Mouse (Mus musculus) MEL (cell line): ENCODE measurements around the gene Syt16. TPM values are rescaled to one million over a fixed set of nuclear protein-coding genes. Genes with fewer than 3 reads are reported as not detected.

ENCODE experiments used
- DNase-seq: peaks from one replicate; pipeline ENCODE4 v3.0.0; 2011; ENCODE audit warnings: low read depth, low spot score
- H3K27ac ChIP-seq: 2 replicates; pipeline ENCODE4 v1.5.1; 2012; ENCODE audit warnings: low read depth, mild to moderate bottlenecking, control low read depth, low read length, moderate library complexity; ENCODE audit not compliant: control insufficient read depth
- H3K27me3 ChIP-seq, 2 experiments: fragments of 150-350 bp in 1 of 2; sonication (generic) in 1 of 2; 2 replicates each; pipeline ENCODE4 v1.6.1; 2012; ENCODE audit warnings: low read length in 2 of 2, mild to moderate bottlenecking in 2 of 2, improper control_type of control experiment in 1 of 2, moderate library complexity in 1 of 2; ENCODE audit not compliant: insufficient read depth in 2 of 2, control insufficient read depth in 1 of 2
- H3K36me3 ChIP-seq, 2 experiments: 2 replicates each; pipeline ENCODE4 v1.6.1; 2012 to 2014; ENCODE audit warnings: low read length in 2 of 2, improper control_type of control experiment in 1 of 2, inconsistent platforms in 1 of 2, mild to moderate bottlenecking in 1 of 2; ENCODE audit not compliant: insufficient read depth in 2 of 2, control insufficient read depth in 1 of 2
- H3K4me1 ChIP-seq, 2 experiments: fragments of 150-350 bp in 1 of 2; sonication (generic) in 1 of 2; 2 replicates each; pipeline ENCODE4 v1.6.1; 2012; ENCODE audit warnings: low read length in 2 of 2, improper control_type of control experiment in 1 of 2, mild to moderate bottlenecking in 1 of 2; ENCODE audit not compliant: insufficient read depth in 2 of 2, control insufficient read depth in 1 of 2
- H3K4me3 ChIP-seq, 2 experiments: fragments of 150-350 bp in 1 of 2; sonication (generic) in 1 of 2; 2 replicates each; pipeline ENCODE4 v1.5.1; 2012; ENCODE audit warnings: low read depth in 2 of 2, low read length in 2 of 2, mild to moderate bottlenecking in 2 of 2, moderate library complexity in 2 of 2, control low read depth in 1 of 2, improper control_type of control experiment in 1 of 2; ENCODE audit not compliant: control insufficient read depth in 1 of 2, insufficient read depth in 1 of 2
- H3K79me2 ChIP-seq: 2 replicates; pipeline ENCODE4 v1.6.1; 2012; ENCODE audit warnings: mild to moderate bottlenecking, low read length, moderate library complexity; ENCODE audit not compliant: control insufficient read depth, poor library complexity, insufficient read depth
- H3K9ac ChIP-seq: 2 replicates; pipeline ENCODE4 v1.6.1; 2012; ENCODE audit warnings: low read depth, mild to moderate bottlenecking, control low read depth, low read length, moderate library complexity; ENCODE audit not compliant: control insufficient read depth, poor library complexity, severe bottlenecking
- H3K9me3 ChIP-seq: fragments of 150-350 bp; sonication (generic); replicated peaks from 2 replicates; pipeline ENCODE4 v1.6.1; 2012; ENCODE audit warnings: mild to moderate bottlenecking, low read length, improper control_type of control experiment, moderate library complexity; ENCODE audit not compliant: insufficient read depth
- CHD1 ChIP-seq: IDR thresholded peaks from 2 replicates; pipeline ENCODE4 v1.6.1; 2012; ENCODE audit warnings: low read depth, mild to moderate bottlenecking, inconsistent platforms, low read length, improper control_type of control experiment
- CHD2 ChIP-seq: IDR thresholded peaks from 2 replicates; pipeline ENCODE4 v1.6.1; 2011; ENCODE audit warnings: low read length, improper control_type of control experiment
- E2F4 ChIP-seq: IDR thresholded peaks from 2 replicates; pipeline ENCODE4 v1.6.1; 2011; ENCODE audit warnings: low read depth, low read length, improper control_type of control experiment, borderline replicate concordance
- ELF1 ChIP-seq: IDR thresholded peaks from 2 replicates; pipeline ENCODE4 v1.6.1; 2014; ENCODE audit warnings: low read depth, mild to moderate bottlenecking, inconsistent platforms, low read length, improper control_type of control experiment, moderate library complexity
- EP300 ChIP-seq, 2 experiments: IDR thresholded peaks; 2 replicates each; pipeline ENCODE4 v1.6.1; 2011; ENCODE audit warnings: improper control_type of control experiment in 2 of 2, low read length in 2 of 2, low read depth in 1 of 2, mild to moderate bottlenecking in 1 of 2
- ETS1 ChIP-seq: IDR thresholded peaks from 2 replicates; pipeline ENCODE4 v1.6.1; 2012; ENCODE audit warnings: low read depth, mild to moderate bottlenecking, inconsistent platforms, low read length, improper control_type of control experiment, moderate library complexity
- GABPA ChIP-seq: IDR thresholded peaks from 2 replicates; pipeline ENCODE4 v1.6.1; 2012; ENCODE audit warnings: low read depth, mild to moderate bottlenecking, inconsistent platforms, low read length, improper control_type of control experiment, moderate library complexity
- GATA1 ChIP-seq: IDR thresholded peaks from 2 replicates; pipeline ENCODE4 v1.6.1; 2011; ENCODE audit warnings: low read depth, low read length, improper control_type of control experiment
- HCFC1 ChIP-seq: IDR thresholded peaks from 2 replicates; pipeline ENCODE4 v1.6.1; 2012; ENCODE audit warnings: low read depth, mild to moderate bottlenecking, inconsistent platforms, low read length, improper control_type of control experiment, moderate library complexity
- KAT2A ChIP-seq: conservative IDR thresholded peaks from 2 replicates; pipeline ENCODE4 v1.6.1; 2012; ENCODE audit warnings: low read depth, low read length, improper control_type of control experiment, inconsistent platforms
- MAFK ChIP-seq: IDR thresholded peaks from 2 replicates; pipeline ENCODE4 v1.6.1; 2011; ENCODE audit warnings: low read depth, mild to moderate bottlenecking, low read length, improper control_type of control experiment, borderline replicate concordance
- MAX ChIP-seq: IDR thresholded peaks from 2 replicates; pipeline ENCODE4 v1.6.1; 2011; ENCODE audit warnings: low read length, improper control_type of control experiment
- MEF2A ChIP-seq: IDR thresholded peaks from 2 replicates; pipeline ENCODE4 v1.6.1; 2014; ENCODE audit warnings: low read depth, mild to moderate bottlenecking, inconsistent platforms, low read length, improper control_type of control experiment; ENCODE audit not compliant: poor library complexity, insufficient replicate concordance, severe bottlenecking; ENCODE audit errors: extremely low read depth
- MXI1 ChIP-seq: IDR thresholded peaks from 2 replicates; pipeline ENCODE4 v1.6.1; 2011; ENCODE audit warnings: mild to moderate bottlenecking, low read depth, low read length, improper control_type of control experiment
- MYC ChIP-seq: IDR thresholded peaks from 2 replicates; pipeline ENCODE4 v1.6.1; 2011; ENCODE audit warnings: low read depth, mild to moderate bottlenecking, low read length, improper control_type of control experiment, moderate library complexity
- NRF1 ChIP-seq: IDR thresholded peaks from 2 replicates; pipeline ENCODE4 v1.6.1; 2014; ENCODE audit warnings: low read depth, mild to moderate bottlenecking, inconsistent platforms, low read length, improper control_type of control experiment, moderate library complexity; ENCODE audit not compliant: poor library complexity, insufficient read depth, severe bottlenecking
- POLR2A ChIP-seq, 2 experiments: IDR thresholded peaks; 2 replicates each; pipeline ENCODE4 v1.6.1; 2011 to 2012; ENCODE audit warnings: low read length in 2 of 2, mild to moderate bottlenecking in 2 of 2, control low read depth in 1 of 2, improper control_type of control experiment in 1 of 2, low read depth in 1 of 2, moderate library complexity in 1 of 2; ENCODE audit not compliant: control insufficient read depth in 1 of 2, insufficient read depth in 1 of 2, poor library complexity in 1 of 2
- POLR2AphosphoS2 ChIP-seq: IDR thresholded peaks from 2 replicates; pipeline ENCODE4 v1.6.1; 2011; ENCODE audit warnings: low read length, improper control_type of control experiment
- RAD21 ChIP-seq: IDR thresholded peaks from 2 replicates; pipeline ENCODE4 v1.6.1; 2011; ENCODE audit warnings: mild to moderate bottlenecking, low read depth, low read length, improper control_type of control experiment
- RCOR1 ChIP-seq: IDR thresholded peaks from 2 replicates; pipeline ENCODE4 v1.6.1; 2012; ENCODE audit warnings: low read depth, mild to moderate bottlenecking, inconsistent platforms, low read length, improper control_type of control experiment
- SIN3A ChIP-seq: IDR thresholded peaks from 2 replicates; pipeline ENCODE4 v1.6.1; 2012; ENCODE audit warnings: low read length, improper control_type of control experiment, inconsistent platforms
- SMC3 ChIP-seq: IDR thresholded peaks from 2 replicates; pipeline ENCODE4 v1.6.1; 2011; ENCODE audit warnings: low read depth, low read length, improper control_type of control experiment
- TAL1 ChIP-seq: IDR thresholded peaks from 2 replicates; pipeline ENCODE4 v1.6.1; 2012; ENCODE audit warnings: mild to moderate bottlenecking, inconsistent platforms, low read length, moderate library complexity, mixed read lengths
- TCF12 ChIP-seq: IDR thresholded peaks from 2 replicates; pipeline ENCODE4 v1.6.1; 2014; ENCODE audit warnings: low read depth, mild to moderate bottlenecking, inconsistent platforms, low read length, improper control_type of control experiment, moderate library complexity
- USF2 ChIP-seq, 2 experiments: IDR thresholded peaks; 2 replicates each; pipeline ENCODE4 v1.6.1; 2011 to 2012; ENCODE audit warnings: improper control_type of control experiment in 2 of 2, low read length in 2 of 2, borderline replicate concordance in 1 of 2, inconsistent platforms in 1 of 2, low read depth in 1 of 2, mild to moderate bottlenecking in 1 of 2; ENCODE audit not compliant: insufficient read depth in 1 of 2
- ZC3H11A ChIP-seq: IDR thresholded peaks from 2 replicates; pipeline ENCODE4 v1.6.1; 2012; ENCODE audit warnings: low read depth, mild to moderate bottlenecking, inconsistent platforms, low read length, improper control_type of control experiment
- ZKSCAN1 ChIP-seq: IDR thresholded peaks from 2 replicates; pipeline ENCODE4 v1.6.1; 2012; ENCODE audit warnings: low read depth, mild to moderate bottlenecking, inconsistent platforms, low read length, improper control_type of control experiment, moderate library complexity
- ZMIZ1 ChIP-seq: IDR thresholded peaks from 2 replicates; pipeline ENCODE4 v1.6.1; 2012; ENCODE audit warnings: low read depth, mild to moderate bottlenecking, inconsistent platforms, low read length, improper control_type of control experiment, moderate library complexity
- polyA plus RNA-seq, 2 experiments: library from polyadenylated mRNA; stranded (reverse) in 1 of 2; unstranded in 1 of 2; fragments of >175 nt in 1 of 2; fragments of >200 nt in 1 of 2; gene quantifications; 2 replicates each; pipeline versions ENCODE4 v1.2.1 to v1.2.4; 2012; ENCODE audit warnings: low replicate concordance in 2 of 2, low read depth in 1 of 2; ENCODE audit not compliant: insufficient read length in 2 of 2, insufficient read depth in 1 of 2, missing spikeins in 1 of 2
- total RNA-seq: library from RNA; depleted of rRNA; stranded (reverse); fragments of 300-350 nt; gene quantifications from 2 replicates; pipeline ENCODE4 v1.2.3, GENCODE M21; 2012

Gene Syt16
- total and polyA plus RNA-seq, 3 experiments, result 0.07 TPM; not detected in 2

- no peak overlapping the region for H3K9ac ChIP-seq
- no peaks in the 10 kb centered on the region for H3K4me1 ChIP-seq
- TF ChIP-seq GATA1 (no peak), USF2 (IDR thresholded peaks at IDR 0.05; ENCODE audit: borderline replicate concordance in 1 of 2, insufficient read depth in 1 of 2, low read depth in 1 of 2, low read length in 2 of 2) (no peak), EP300 (IDR thresholded peaks at IDR 0.05; ENCODE audit: low read depth in 1 of 2, low read length in 2 of 2) (no peak), ZMIZ1 (no peak), KAT2A (no peak), ETS1 (no peak), MAX (no peak), GABPA (no peak), RAD21 (no peak), ZC3H11A (no peak), ZKSCAN1 (no peak), POLR2AphosphoS2 (no peak), MXI1 (no peak), RCOR1 (no peak)
- DNase-seq, result no peak
- H3K27me3 ChIP-seq, result no peaks in the 10 kb centered on the region; a peak in 1 of 4 replicates
- H3K9me3 ChIP-seq, result no peaks in the 10 kb centered on the region
- H3K36me3 ChIP-seq, result no peaks in the 10 kb centered on the region
- H3K27ac ChIP-seq, result no peak overlapping the region
- no peak overlapping the region for H3K4me3 ChIP-seq
- H3K79me2 ChIP-seq, result no peaks in the 10 kb centered on the region
Measured at GRCm38 (mm10) chr12:74081122-74081521, 83.7 kb downstream of the Syt16 start.

DNA sequence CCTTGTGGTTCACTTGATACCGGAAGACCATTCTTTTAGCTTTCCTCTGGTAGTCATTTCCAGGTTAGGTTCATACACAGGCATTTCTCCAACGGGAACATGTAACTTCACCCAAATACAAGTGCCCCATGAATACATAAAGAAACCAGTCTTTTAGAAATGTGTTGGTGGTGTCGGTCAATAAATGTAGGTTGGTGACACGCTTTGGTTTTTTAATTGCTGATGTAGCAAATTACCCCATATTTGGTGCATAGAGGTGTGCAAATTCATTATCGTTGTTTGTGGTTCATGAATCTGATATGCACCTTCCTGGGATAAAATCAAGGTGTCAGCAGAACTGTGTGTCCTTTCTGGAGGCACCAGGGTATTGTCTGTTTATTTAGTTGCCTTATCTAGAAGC lies 86.9 kb downstream of the Syt16 start:
- TF ChIP-seq SMC3 (no peak), MAFK (no peak), E2F4 (no peak), SIN3A (no peak), POLR2A (IDR thresholded peaks at IDR 0.05; ENCODE audit: control insufficient read depth in 1 of 2, insufficient read depth in 1 of 2, low read depth in 1 of 2, low read length in 2 of 2, poor library complexity in 1 of 2) (no peak), HCFC1 (no peak), ZKSCAN1 (no peak), KAT2A (no peak), TCF12 (no peak), ELF1 (no peak), MEF2A (no peak), CHD2 (no peak), TAL1 (no peak), MYC (no peak), MXI1 (no peak), EP300 (IDR thresholded peaks at IDR 0.05; ENCODE audit: low read depth in 1 of 2, low read length in 2 of 2) (no peak), CHD1 (no peak), NRF1 (no peak)
- no peak overlapping the region for H3K27ac ChIP-seq

More for the DNA sequence above, 86.9 kb downstream of the Syt16 start:
- no peak overlapping the region for H3K9ac ChIP-seq
- no peaks in the 10 kb centered on the region; a peak in 1 of 4 replicates for H3K27me3 ChIP-seq
- DNase-seq, result no peak
- H3K4me1 ChIP-seq, result no peaks in the 10 kb centered on the region
- H3K4me3 ChIP-seq, result no peak overlapping the region
- H3K79me2 ChIP-seq, result no peaks in the 10 kb centered on the region
- no peaks in the 10 kb centered on the region for H3K36me3 ChIP-seq
- no peaks in the 10 kb centered on the region for H3K9me3 ChIP-seq
